Mouse (Mus musculus): ENCODE data around the gene Cyb5r1. TPM values are rescaled to one million over a fixed set of nuclear protein-coding genes. Genes with fewer than 3 reads are reported as not detected.

Gene Cyb5r1
- 21.2 and 26.5 TPM in 2 replicates for polyA plus RNA-seq (2012; ENCODE audit: insufficient read depth, insufficient read length, missing spikeins)

GRCm38 (mm10) chr1:134405509-134406413, at the start of gene Cyb5r1:
TSS of gene Cyb5r1 (plus strand) at chr1:134405559.
- Histone ChIP-seq H3K4me1 (ENCODE audit: control insufficient read depth, insufficient read depth, insufficient read length, low read length) (peaks cover 4% of the 10 kb centered on the region; the same call in 1 of the 2 replicates), H3K4me3 (ENCODE audit: insufficient read depth, low read depth, low read length) (peak within 1 kb of the TSS; percentile 72), H3K27ac (replicated peaks; ENCODE audit: low read depth, low read length) (peak within 1 kb of the TSS; percentile 93)

- no peak overlapping the region for H3K4me3 ChIP-seq (ENCODE audit: insufficient read depth, low read depth, low read length)
- H3K4me1 ChIP-seq (ENCODE audit: control insufficient read depth, insufficient read depth, insufficient read length, low read length): peaks cover 6% of the 10 kb centered on the region
- H3K27ac ChIP-seq (replicated peaks; ENCODE audit: low read depth, low read length): no peak overlapping the region
Measured at GRCm38 (mm10) chr1:134357461-134357860, 47.9 kb upstream of the Cyb5r1 start.

- H3K4me3 ChIP-seq (ENCODE audit: insufficient read depth, low read depth, low read length): peak overlapping the region; percentile 95
- no peak overlapping the region for H3K27ac ChIP-seq (replicated peaks; ENCODE audit: low read depth, low read length)
- H3K4me1 ChIP-seq (ENCODE audit: control insufficient read depth, insufficient read depth, insufficient read length, low read length): peaks cover 6% of the 10 kb centered on the region
Measured at GRCm38 (mm10) chr1:134360656-134361055, 44.7 kb upstream of the Cyb5r1 start.

GRCm38 (mm10) chr1:134361195-134361856, 44.0 kb upstream of the Cyb5r1 start:
- H3K4me3 ChIP-seq (ENCODE audit: insufficient read depth, low read depth, low read length): peak overlapping the region; percentile 95
- H3K27ac ChIP-seq (replicated peaks; ENCODE audit: low read depth, low read length): peak overlapping the region; percentile 77
- H3K4me1 ChIP-seq (ENCODE audit: control insufficient read depth, insufficient read depth, insufficient read length, low read length): peaks cover 6% of the 10 kb centered on the region

- H3K4me3 ChIP-seq (ENCODE audit: insufficient read depth, low read depth, low read length): peak within 1 kb of the TSS; percentile 95
- H3K27ac ChIP-seq (replicated peaks; ENCODE audit: low read depth, low read length): peak within 1 kb of the TSS; percentile 82
- peaks cover 6% of the 10 kb centered on the region for H3K4me1 ChIP-seq (ENCODE audit: control insufficient read depth, insufficient read depth, insufficient read length, low read length)
Measured at GRCm38 (mm10) chr1:134361857-134362212, 43.5 kb upstream of the Cyb5r1 start, which contains the start of gene Tmem183a. TSS of gene Tmem183a (minus strand) at chr1:134361979.

GRCm38 (mm10) chr1:134363194-134363593, 42.2 kb upstream of the Cyb5r1 start:
- Histone ChIP-seq H3K4me3 (ENCODE audit: insufficient read depth, low read depth, low read length) (no peak overlapping the region), H3K4me1 (ENCODE audit: control insufficient read depth, insufficient read depth, insufficient read length, low read length) (peaks cover 6% of the 10 kb centered on the region), H3K27ac (replicated peaks; ENCODE audit: low read depth, low read length) (no peak overlapping the region)

GRCm38 (mm10) chr1:134365491-134365890, 39.9 kb upstream of the Cyb5r1 start:
- peaks cover 6% of the 10 kb centered on the region for H3K4me1 ChIP-seq (ENCODE audit: control insufficient read depth, insufficient read depth, insufficient read length, low read length)
- no peak overlapping the region for H3K27ac ChIP-seq (replicated peaks; ENCODE audit: low read depth, low read length)

GRCm38 (mm10) chr1:134368777-134369337, 36.5 kb upstream of the Cyb5r1 start:
- no peak overlapping the region for H3K4me3 ChIP-seq (ENCODE audit: insufficient read depth, low read depth, low read length)
- no peaks in the 10 kb centered on the region for H3K4me1 ChIP-seq (ENCODE audit: control insufficient read depth, insufficient read depth, insufficient read length, low read length)
- H3K27ac ChIP-seq (replicated peaks; ENCODE audit: low read depth, low read length): no peak overlapping the region

More at GRCm38 (mm10) chr1:134365491-134365890, 39.9 kb upstream of the Cyb5r1 start:
- no peak overlapping the region for H3K4me3 ChIP-seq (ENCODE audit: insufficient read depth, low read depth, low read length)

GRCm38 (mm10) chr1:134374124-134374523, 31.2 kb upstream of the Cyb5r1 start:
- Histone ChIP-seq H3K27ac (replicated peaks; ENCODE audit: low read depth, low read length) (no peak overlapping the region), H3K4me1 (ENCODE audit: control insufficient read depth, insufficient read depth, insufficient read length, low read length) (no peaks in the 10 kb centered on the region), H3K4me3 (ENCODE audit: insufficient read depth, low read depth, low read length) (no peak overlapping the region)

- H3K27ac ChIP-seq (replicated peaks; ENCODE audit: low read depth, low read length): peak overlapping the region; percentile 91
Measured at GRCm38 (mm10) chr1:134381051-134381450, 24.3 kb upstream of the Cyb5r1 start.

GRCm38 (mm10) chr1:134381795-134382625, 23.3 kb upstream of the Cyb5r1 start:
- Histone ChIP-seq H3K4me1 (ENCODE audit: control insufficient read depth, insufficient read depth, insufficient read length, low read length) (0 out of 2 replicates have a peak, but pooled peaks cover 6% of the 10 kb centered on the region), H3K4me3 (ENCODE audit: insufficient read depth, low read depth, low read length) (peak overlapping the region; percentile 42), H3K27ac (replicated peaks; ENCODE audit: low read depth, low read length) (peak overlapping the region; percentile 91)

More at GRCm38 (mm10) chr1:134381051-134381450, 24.3 kb upstream of the Cyb5r1 start:
- no peak overlapping the region for H3K4me3 ChIP-seq (ENCODE audit: insufficient read depth, low read depth, low read length)
- 0 out of 2 replicates have a peak, but pooled peaks cover 6% of the 10 kb centered on the region for H3K4me1 ChIP-seq (ENCODE audit: control insufficient read depth, insufficient read depth, insufficient read length, low read length)

- H3K4me1 ChIP-seq (ENCODE audit: control insufficient read depth, insufficient read depth, insufficient read length, low read length): 0 out of 2 replicates have a peak, but pooled peaks cover 6% of the 10 kb centered on the region
- no peak overlapping the region for H3K4me3 ChIP-seq (ENCODE audit: insufficient read depth, low read depth, low read length)
- peak overlapping the region; percentile 81 for H3K27ac ChIP-seq (replicated peaks; ENCODE audit: low read depth, low read length)
Measured at GRCm38 (mm10) chr1:134384581-134384980, 20.8 kb upstream of the Cyb5r1 start.

- 0 out of 2 replicates have a peak, but pooled peaks cover 6% of the 10 kb centered on the region for H3K4me1 ChIP-seq (ENCODE audit: control insufficient read depth, insufficient read depth, insufficient read length, low read length)
- no peak overlapping the region for H3K4me3 ChIP-seq (ENCODE audit: insufficient read depth, low read depth, low read length)
- H3K27ac ChIP-seq (replicated peaks; ENCODE audit: low read depth, low read length): peak overlapping the region; percentile 81
Measured at GRCm38 (mm10) chr1:134385176-134385575, 20.2 kb upstream of the Cyb5r1 start.

- Histone ChIP-seq H3K4me3 (ENCODE audit: insufficient read depth, low read depth, low read length) (no peak within 1 kb of the TSS), H3K27ac (replicated peaks; ENCODE audit: low read depth, low read length) (peak within 1 kb of the TSS; percentile 81), H3K4me1 (ENCODE audit: control insufficient read depth, insufficient read depth, insufficient read length, low read length) (0 out of 2 replicates have a peak, but pooled peaks cover 6% of the 10 kb centered on the region)
Measured at GRCm38 (mm10) chr1:134385666-134386065, 19.7 kb upstream of the Cyb5r1 start, which contains the start of gene 4933406M09Rik. TSS of gene 4933406M09Rik (plus strand) at chr1:134385940.

All from brown adipose tissue, adult 24 weeks (tissue).